Mouse (Mus musculus) right cerebral cortex, postnatal 14 days (tissue): Measurements from ENCODE around the gene Fam72a.
A peak's percentile ranks its signal among the peaks of the same experiment; 100 is the strongest.

Source experiments
- DNase-seq: peaks from one replicate; pipeline ENCODE4 v3.0.0; 2022

The Fam72a gene

GRCm38 (mm10) chr1:131527281-131528080, at the start of gene Fam72a, which contains the start of gene Srgap2:
TSS of gene Fam72a (plus strand) at chr1:131527903.
TSS of gene Srgap2 (minus strand) at chr1:131527352.
- peak; percentile 94 for DNase-seq

GRCm38 (mm10) chr1:131478770-131479305, 48.9 kb upstream of the Fam72a start:
- no peak for DNase-seq

GRCm38 (mm10) chr1:131481391-131481790, 46.3 kb upstream of the Fam72a start:
- DNase-seq: no peak

GRCm38 (mm10) chr1:131482242-131482641, 45.5 kb upstream of the Fam72a start:
- DNase-seq: no peak

- DNase-seq: no peak
Observed at GRCm38 (mm10) chr1:131486094-131486850, 41.4 kb upstream of the Fam72a start.

GRCm38 (mm10) chr1:131489312-131489711, 38.4 kb upstream of the Fam72a start:
- DNase-seq: no peak

- no peak for DNase-seq
Observed at GRCm38 (mm10) chr1:131491579-131491978, 36.1 kb upstream of the Fam72a start.

GRCm38 (mm10) chr1:131492360-131492759, 35.3 kb upstream of the Fam72a start:
- DNase-seq: no peak

- peak; percentile 48 for DNase-seq
Observed at GRCm38 (mm10) chr1:131493966-131494898, 33.5 kb upstream of the Fam72a start.

GRCm38 (mm10) chr1:131498231-131498630, 29.5 kb upstream of the Fam72a start:
- no peak for DNase-seq

GRCm38 (mm10) chr1:131501681-131502080, 26.0 kb upstream of the Fam72a start:
- DNase-seq: no peak

GRCm38 (mm10) chr1:131511131-131511530, 16.6 kb upstream of the Fam72a start:
- DNase-seq: no peak

GRCm38 (mm10) chr1:131511661-131512500, 15.8 kb upstream of the Fam72a start:
- no peak for DNase-seq

GRCm38 (mm10) chr1:131513136-131513535, 14.6 kb upstream of the Fam72a start:
- no peak for DNase-seq

- no peak for DNase-seq
Observed at GRCm38 (mm10) chr1:131514197-131514596, 13.5 kb upstream of the Fam72a start.

- no peak for DNase-seq
Observed at GRCm38 (mm10) chr1:131516588-131516987, 11.1 kb upstream of the Fam72a start.

GRCm38 (mm10) chr1:131523794-131524193, 3.9 kb upstream of the Fam72a start:
- DNase-seq: no peak

GRCm38 (mm10) chr1:131525101-131525585, 2.6 kb upstream of the Fam72a start:
- DNase-seq: peak; percentile 67

- no peak for DNase-seq
Observed at GRCm38 (mm10) chr1:131525586-131526271, 2.0 kb upstream of the Fam72a start.

GRCm38 (mm10) chr1:131526371-131527270, 1.1 kb upstream of the Fam72a start:
- DNase-seq: peak; percentile 73
